Mouse (Mus musculus) kidney, postnatal 0 days (tissue): ENCODE data around the gene Rab40c. TPM values are rescaled to one million over a fixed set of nuclear protein-coding genes. Genes with fewer than 3 reads are reported as not detected.

Experiments
- ATAC-seq: fragments of 200-750 bp; cut with Nextera tagmentation; replicated peaks from 2 replicates; pipeline ENCODE4 v1.8.0; 2017; ENCODE audit warnings: low read depth, moderate number of reproducible peaks, moderate TSS enrichment, moderate library complexity; ENCODE audit not compliant: low FRiP score
- DNase-seq: peaks from one replicate; pipeline ENCODE4 v3.0.0-alpha.2; 2016; ENCODE audit warnings: low spot score
- H3K27ac ChIP-seq: fragments of 300-500 bp; sonication (generic); 2 replicates; pipeline ENCODE4 v1.5.1; 2014; ENCODE audit warnings: mild to moderate bottlenecking
- H3K27me3 ChIP-seq: fragments of 300-500 bp; sonication (generic); 2 replicates; pipeline ENCODE4 v1.6.1; 2014; ENCODE audit warnings: low read length, mixed read lengths; ENCODE audit not compliant: insufficient read depth
- H3K36me3 ChIP-seq: fragments of 300-500 bp; sonication (generic); 2 replicates; pipeline ENCODE4 v1.6.1; 2014; ENCODE audit warnings: low read length, mixed read lengths; ENCODE audit not compliant: insufficient read depth
- H3K4me1 ChIP-seq: fragments of 300-500 bp; sonication (generic); replicated peaks from 2 replicates; pipeline ENCODE4 v1.6.1; 2014; ENCODE audit warnings: antibody characterized with exemption, low read length, mixed read lengths; ENCODE audit not compliant: insufficient read depth
- H3K4me2 ChIP-seq: fragments of 300-500 bp; sonication (generic); 2 replicates; pipeline ENCODE4 v1.6.1; 2014; ENCODE audit warnings: mild to moderate bottlenecking, low read length, moderate library complexity, mixed read lengths
- H3K4me3 ChIP-seq: fragments of 300-500 bp; sonication (generic); replicated peaks from 2 replicates; pipeline ENCODE4 v1.5.1; 2014; ENCODE audit warnings: low read depth, low read length
- H3K9ac ChIP-seq: fragments of 300-500 bp; sonication (generic); 2 replicates; pipeline ENCODE4 v1.6.1; 2014; ENCODE audit warnings: low read depth, low read length
- H3K9me3 ChIP-seq: fragments of 300-500 bp; sonication (generic); replicated peaks from 2 replicates; pipeline ENCODE4 v1.6.1; 2016; ENCODE audit warnings: low read length, inconsistent platforms, mixed read lengths
- CTCF ChIP-seq: IDR thresholded peaks from 2 replicates; pipeline ENCODE4 v1.5.1; 2016; ENCODE audit warnings: antibody characterized with exemption, low read depth, mild to moderate bottlenecking, moderate library complexity
- WGBS: fragments of 180-500 bp; shearing (Covaris S2); extraction: QIAGEN DNeasy Blood & Tissue Kit; methylation state at CpG from one replicate; pipeline ENCODE4 v1.1.7; 2014; 5-methylcytosine and 5-hydroxymethylcytosine counted together
- polyA plus RNA-seq: library from polyadenylated mRNA; unstranded; fragments of >200 nt; fragmentation: Nextera tagmentation; extraction: Ambion mirVana; gene quantifications from 2 replicates; pipeline ENCODE4 v1.2.1, GENCODE M21; 2015

Gene Rab40c
- polyA plus RNA-seq, 1 experiment from 2014 or later: 20.4 TPM

GRCm38 (mm10) chr17:25883824-25884223, 35.7 kb downstream of the Rab40c start:
- Histone ChIP-seq H3K27ac (no peak overlapping the region), H3K9me3 (no peaks in the 10 kb centered on the region), H3K4me1 (0 out of 2 replicates have a peak, but pooled peaks cover 8% of the 10 kb centered on the region), H3K4me2 (no peak overlapping the region), H3K9ac (no peak overlapping the region), H3K36me3 (peaks cover 24% of the 10 kb centered on the region; the same call in 1 of the 2 replicates), H3K27me3 (no peaks in the 10 kb centered on the region), H3K4me3 (no peak overlapping the region)
- DNase-seq (no peak), ATAC-seq (no peak)
- WGBS: 88% methylated on average over 3 of the region's 3 CpGs
- peak; percentile 47; the same call in 1 of the 2 replicates for TF ChIP-seq CTCF

GRCm38 (mm10) chr17:25883268-25883667, 36.3 kb downstream of the Rab40c start:
- Histone ChIP-seq H3K4me1 (0 out of 2 replicates have a peak, but pooled peaks cover 8% of the 10 kb centered on the region), H3K36me3 (0 out of 2 replicates have a peak, but pooled peaks cover 22% of the 10 kb centered on the region), H3K9me3 (no peaks in the 10 kb centered on the region), H3K9ac (no peak overlapping the region), H3K27ac (no peak overlapping the region), H3K4me2 (no peak overlapping the region), H3K4me3 (no peak overlapping the region), H3K27me3 (no peaks in the 10 kb centered on the region)
- ATAC-seq: no peak
- 87% methylated on average over 8 of the region's 8 CpGs for WGBS
- TF ChIP-seq CTCF: no peak
- DNase-seq: no peak

DNA sequence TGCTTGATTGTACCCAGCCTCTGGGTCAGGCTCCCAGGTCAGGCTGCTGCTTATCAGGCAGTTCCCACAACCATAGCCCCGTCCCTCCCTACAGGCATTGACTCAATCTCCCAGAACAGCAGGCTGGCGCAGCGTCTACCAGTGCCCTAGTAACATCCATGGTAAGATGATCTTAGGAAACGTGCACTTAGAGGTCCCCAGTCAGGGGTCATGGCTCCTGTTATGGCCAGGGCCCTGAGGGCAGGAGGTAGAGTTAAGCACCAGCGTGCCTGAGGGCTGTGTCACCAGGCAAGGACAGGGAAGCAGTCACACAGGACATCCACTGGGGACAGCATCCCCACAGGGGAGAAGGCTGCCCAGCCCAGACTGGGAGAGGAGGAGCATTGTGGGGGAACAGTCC, 37.2 kb downstream of the Rab40c start:
- no peaks in the 10 kb centered on the region for H3K27me3 ChIP-seq
- H3K36me3 ChIP-seq: 0 out of 2 replicates have a peak, but pooled peaks cover 26% of the 10 kb centered on the region
- no peak for DNase-seq
- H3K4me1 ChIP-seq: 0 out of 2 replicates have a peak, but pooled peaks cover 8% of the 10 kb centered on the region
- H3K4me3 ChIP-seq: no peak overlapping the region
- no peak overlapping the region for H3K27ac ChIP-seq
- H3K4me2 ChIP-seq: no peak overlapping the region
- no peak overlapping the region for H3K9ac ChIP-seq
- no peak for ATAC-seq
- H3K9me3 ChIP-seq: no peaks in the 10 kb centered on the region
- TF ChIP-seq CTCF: no peak
- WGBS: 36% methylated on average over 5 of the region's 5 CpGs

DNA sequence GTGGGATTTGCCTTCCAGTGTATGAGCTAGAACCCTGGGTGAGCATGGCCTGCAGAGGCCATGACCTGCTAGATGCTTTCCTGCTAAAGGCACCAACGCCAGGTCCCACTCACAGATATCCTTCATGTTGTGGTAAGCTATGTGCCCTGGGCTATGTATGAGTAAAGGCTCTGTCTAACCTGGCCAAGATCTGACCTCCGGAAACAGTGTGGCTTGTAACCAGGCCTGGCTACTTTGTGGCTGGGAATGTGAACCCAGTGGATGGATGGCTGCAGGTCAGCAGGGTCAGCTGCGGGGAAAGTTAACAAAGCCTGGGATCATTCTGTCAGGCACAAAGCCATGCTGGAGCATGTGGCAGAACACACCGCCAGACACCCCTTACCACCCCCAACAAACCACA, 37.8 kb downstream of the Rab40c start:
- H3K4me1 ChIP-seq: 0 out of 2 replicates have a peak, but pooled peaks cover 8% of the 10 kb centered on the region
- H3K9ac ChIP-seq: no peak overlapping the region
- 0 out of 2 replicates have a peak, but pooled peaks cover 26% of the 10 kb centered on the region for H3K36me3 ChIP-seq
- H3K9me3 ChIP-seq: no peaks in the 10 kb centered on the region
- ATAC-seq (no peak), DNase-seq (no peak)
- no peak for TF ChIP-seq CTCF
- no peak overlapping the region for H3K27ac ChIP-seq
- H3K4me3 ChIP-seq: no peak overlapping the region
- no peaks in the 10 kb centered on the region for H3K27me3 ChIP-seq
- H3K4me2 ChIP-seq: no peak overlapping the region
- WGBS: 27% methylated on average over 4 of the region's 4 CpGs

- 19% methylated on average over 5 of the region's 5 CpGs for whole genome bisulfite sequencing
- Histone ChIP-seq H3K9me3 (no peaks in the 10 kb centered on the region), H3K27me3 (no peaks in the 10 kb centered on the region), H3K36me3 (0 out of 2 replicates have a peak, but pooled peaks cover 26% of the 10 kb centered on the region), H3K4me3 (no peak overlapping the region), H3K27ac (no peak overlapping the region), H3K4me1 (peaks cover 14% of the 10 kb centered on the region), H3K4me2 (no peak overlapping the region), H3K9ac (no peak overlapping the region)
- DNase-seq: no peak
- no peak for TF ChIP-seq CTCF
- ATAC-seq: no peak
Measured at GRCm38 (mm10) chr17:25880913-25881641, 38.5 kb downstream of the Rab40c start.

DNA sequence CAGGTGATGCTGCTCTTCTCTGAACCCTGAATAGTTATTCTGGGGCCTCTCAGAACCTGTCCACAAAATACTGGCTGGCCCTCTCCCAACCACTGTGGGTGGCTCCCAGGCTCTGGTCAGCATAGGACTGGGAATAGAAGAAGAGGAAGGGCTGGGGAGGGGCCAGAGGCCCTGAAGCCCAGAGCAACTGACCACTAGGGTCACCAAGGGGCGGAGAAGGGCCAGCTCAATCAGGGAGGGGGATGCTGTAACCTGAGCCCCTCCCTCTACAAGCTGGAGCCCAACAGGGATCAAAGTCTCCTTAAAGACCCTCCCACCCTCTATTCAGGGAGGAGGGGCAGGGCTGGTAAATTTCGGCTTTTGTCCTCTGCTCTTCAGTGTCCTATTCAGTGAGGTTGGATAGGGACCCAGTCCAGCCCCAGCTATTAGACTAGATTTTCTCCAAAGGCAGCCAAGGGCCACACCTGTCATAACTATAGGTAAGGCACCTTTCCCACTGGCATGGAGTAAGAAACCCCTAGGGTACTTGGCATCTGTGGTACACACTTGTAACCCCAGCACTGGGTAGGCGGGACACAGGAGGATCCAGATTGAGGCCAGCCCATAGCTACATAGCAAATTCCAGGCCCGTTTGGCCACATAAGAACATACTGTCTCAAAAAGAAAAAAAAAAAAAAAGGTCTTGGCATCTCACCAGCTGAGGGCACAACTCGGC, 39.2 kb downstream of the Rab40c start, which contains the start of gene Wfikkn1:
Wfikkn1 (minus strand) TSS at position 663 of the 715 bp plus-strand sequence.
- 0 out of 2 replicates have a peak, but pooled peaks cover 26% of the 10 kb centered on the region for H3K36me3 ChIP-seq
- no peak within 1 kb of the TSS for H3K4me3 ChIP-seq
- H3K4me1 ChIP-seq: peaks cover 17% of the 10 kb centered on the region
- no peak for TF ChIP-seq CTCF
- DNase-seq (peak; percentile 22), ATAC-seq (no peak)
- no peak within 1 kb of the TSS for H3K4me2 ChIP-seq
- 29% methylated on average over 5 of the region's 5 CpGs for WGBS
- no peaks in the 10 kb centered on the region for H3K9me3 ChIP-seq
- no peak within 1 kb of the TSS for H3K9ac ChIP-seq
- no peaks in the 10 kb centered on the region for H3K27me3 ChIP-seq
- H3K27ac ChIP-seq: no peak within 1 kb of the TSS
